Mouse (Mus musculus): ENCODE results near the gene Alg9. TPM values are rescaled to one million over a fixed set of nuclear protein-coding genes. Genes with fewer than 3 reads are reported as not detected.
"Not testable (repeated sequence)": the region's sequence is repeated elsewhere in the genome, so short reads cannot be mapped to it uniquely, and the experiment has no call there.

Gene Alg9
- total RNA-seq, 2 experiments from 2014 or later: 14.2 to 14.8 TPM

GRCm38 (mm10) chr9:50818050-50818449, 43.2 kb downstream of the Alg9 start:
- no peak for DNase-seq

- DNase-seq: no peak
These were observed 44.9 kb downstream of the Alg9 start for GRCm38 (mm10) chr9:50819716-50820115.

GRCm38 (mm10) chr9:50821651-50822050, 46.8 kb downstream of the Alg9 start:
- no peak for DNase-seq

- no peak for DNase-seq
These were observed 47.4 kb downstream of the Alg9 start for GRCm38 (mm10) chr9:50822216-50822615.

- DNase-seq: no peak
These were observed 49.1 kb downstream of the Alg9 start for GRCm38 (mm10) chr9:50823779-50824453.

- no peak for DNase-seq
These were observed 56.7 kb downstream of the Alg9 start for GRCm38 (mm10) chr9:50831514-50831913.

- no peak for DNase-seq
These were observed 57.3 kb downstream of the Alg9 start for GRCm38 (mm10) chr9:50832162-50832561.

GRCm38 (mm10) chr9:50832582-50832981, 57.8 kb downstream of the Alg9 start:
- DNase-seq: not testable (repeated sequence)

- no peak for DNase-seq
These were observed 59.0 kb downstream of the Alg9 start for GRCm38 (mm10) chr9:50833786-50834185.

GRCm38 (mm10) chr9:50835068-50835705, 60.4 kb downstream of the Alg9 start:
- no peak for DNase-seq

- no peak for DNase-seq
These were observed 61.3 kb downstream of the Alg9 start for GRCm38 (mm10) chr9:50836097-50836496.

GRCm38 (mm10) chr9:50841079-50841789, 66.4 kb downstream of the Alg9 start:
- peak; percentile 23 for DNase-seq

GRCm38 (mm10) chr9:50845081-50845480, 70.3 kb downstream of the Alg9 start, which contains the start of gene Ppp2r1b:
TSS of gene Ppp2r1b (plus strand) at chr9:50845301.
- DNase-seq: no peak

- DNase-seq: no peak
These were observed 70.7 kb downstream of the Alg9 start for GRCm38 (mm10) chr9:50845547-50845946.

- no peak for DNase-seq
These were observed 72.3 kb downstream of the Alg9 start for GRCm38 (mm10) chr9:50847133-50847532.

GRCm38 (mm10) chr9:50847606-50848368, 73.0 kb downstream of the Alg9 start:
- no peak for DNase-seq

GRCm38 (mm10) chr9:50848821-50849220, 74.0 kb downstream of the Alg9 start:
- DNase-seq: no peak

- peak; percentile 95 for DNase-seq
These were observed 74.4 kb downstream of the Alg9 start for GRCm38 (mm10) chr9:50849249-50849648.

GRCm38 (mm10) chr9:50849755-50850154, 74.9 kb downstream of the Alg9 start:
- no peak for DNase-seq

- peak; percentile 49 for DNase-seq
These were observed 75.5 kb downstream of the Alg9 start for GRCm38 (mm10) chr9:50850271-50850670.

- peak; percentile 37 for DNase-seq
These were observed 75.9 kb downstream of the Alg9 start for GRCm38 (mm10) chr9:50850713-50851112.

- peak; percentile 40 for DNase-seq
These were observed 78.0 kb downstream of the Alg9 start for GRCm38 (mm10) chr9:50852634-50853349.

Measured in heart, postnatal 4 days (tissue).